Mouse (Mus musculus) limb, embryonic 11.5 days (tissue): ENCODE results near the gene Wdfy3. TPM values are rescaled to one million over a fixed set of nuclear protein-coding genes. Genes with fewer than 3 reads are reported as not detected.

Experiments used
- ATAC-seq: fragments of 200-750 bp; cut with Nextera tagmentation; 2 replicates; pipeline ENCODE4 v1.8.0; 2017; ENCODE audit warnings: low read depth; ENCODE audit not compliant: insufficient number of reproducible peaks, low FRiP score, low TSS enrichment
- DNase-seq: peaks from one replicate; pipeline ENCODE4 v3.0.0-alpha.2; 2015; ENCODE audit warnings: low spot score
- H3K27ac ChIP-seq: fragments of 300-500 bp; sonication (generic); replicated peaks from 2 replicates; pipeline ENCODE4 v1.5.1; 2014; ENCODE audit warnings: low read depth, mild to moderate bottlenecking, low read length
- H3K27me3 ChIP-seq: fragments of 300-500 bp; sonication (generic); 2 replicates; pipeline ENCODE4 v1.6.1; 2014; ENCODE audit warnings: mild to moderate bottlenecking, low read length, mixed read lengths; ENCODE audit not compliant: control insufficient read depth, insufficient read depth
- H3K36me3 ChIP-seq: fragments of 300-500 bp; sonication (generic); 2 replicates; pipeline ENCODE4 v1.6.1; 2014; ENCODE audit warnings: mild to moderate bottlenecking, low read length, moderate library complexity, mixed read lengths; ENCODE audit not compliant: control insufficient read depth, insufficient read depth
- H3K4me1 ChIP-seq: fragments of 300-500 bp; sonication (generic); 2 replicates; pipeline ENCODE4 v1.6.1; 2014; ENCODE audit warnings: low read length, mixed read lengths; ENCODE audit not compliant: control insufficient read depth, insufficient read depth
- H3K4me2 ChIP-seq: fragments of 300-500 bp; sonication (generic); 2 replicates; pipeline ENCODE4 v1.6.1; 2014; ENCODE audit warnings: low read depth, mild to moderate bottlenecking, moderate library complexity; ENCODE audit not compliant: severe bottlenecking
- H3K4me3 ChIP-seq: fragments of 300-500 bp; sonication (generic); 2 replicates; pipeline ENCODE4 v1.5.1; 2014; ENCODE audit warnings: low read depth, low read length
- H3K9ac ChIP-seq: fragments of 300-500 bp; sonication (generic); 2 replicates; pipeline ENCODE4 v1.6.1; 2014; ENCODE audit warnings: mild to moderate bottlenecking, low read length
- H3K9me3 ChIP-seq: fragments of 300-500 bp; sonication (generic); 2 replicates; pipeline ENCODE4 v1.6.1; 2016; ENCODE audit warnings: low read length; ENCODE audit not compliant: control insufficient read depth
- WGBS: fragments of 180-500 bp; shearing (Covaris S2); extraction: QIAGEN DNeasy Blood & Tissue Kit; methylation state at CpG from one replicate; pipeline ENCODE4 v1.1.7; 2014; 5-methylcytosine and 5-hydroxymethylcytosine counted together
- polyA plus RNA-seq: library from polyadenylated mRNA; unstranded; fragments of >200 nt; fragmentation: Nextera tagmentation; extraction: Ambion mirVana; gene quantifications from 2 replicates; pipeline ENCODE4 v1.2.1, GENCODE M21; 2014

The Wdfy3 gene
- polyA plus RNA-seq, 1 experiment from 2014 or later = 16.5 TPM

DNA sequence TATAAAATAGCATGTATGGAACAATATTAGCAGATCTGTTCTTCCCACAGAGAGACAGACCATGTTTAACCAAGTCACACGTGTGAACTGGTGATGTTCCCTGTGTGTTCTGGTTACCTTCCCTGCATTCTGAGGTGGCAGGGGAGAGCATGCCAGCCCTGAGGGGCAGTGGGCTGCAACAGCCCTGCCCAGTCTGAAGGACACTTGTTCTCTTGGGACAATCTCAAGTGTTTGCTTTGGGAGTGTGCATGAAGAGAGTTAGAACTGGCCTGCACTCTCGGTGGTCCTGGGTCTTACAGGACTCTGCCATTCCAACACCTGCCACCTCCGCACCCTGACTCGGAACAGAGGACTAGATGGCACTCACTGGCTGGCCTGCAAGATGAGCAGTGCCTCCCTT, 193.5 kb downstream of the Wdfy3 start:
- H3K36me3 ChIP-seq = peaks cover 11% of the 10 kb centered on the region; the same call in 1 of the 2 replicates
- no peaks in the 10 kb centered on the region for H3K4me1 ChIP-seq
- DNase-seq (no peak), ATAC-seq (no peak)
- H3K9me3 ChIP-seq = no peaks in the 10 kb centered on the region
- H3K4me3 ChIP-seq = no peak overlapping the region
- H3K9ac ChIP-seq = no peak overlapping the region
- H3K27me3 ChIP-seq = no peaks in the 10 kb centered on the region
- 91% methylated on average over 4 of the region's 4 CpGs for WGBS
- H3K4me2 ChIP-seq = no peak overlapping the region
- no peak overlapping the region for H3K27ac ChIP-seq

DNA sequence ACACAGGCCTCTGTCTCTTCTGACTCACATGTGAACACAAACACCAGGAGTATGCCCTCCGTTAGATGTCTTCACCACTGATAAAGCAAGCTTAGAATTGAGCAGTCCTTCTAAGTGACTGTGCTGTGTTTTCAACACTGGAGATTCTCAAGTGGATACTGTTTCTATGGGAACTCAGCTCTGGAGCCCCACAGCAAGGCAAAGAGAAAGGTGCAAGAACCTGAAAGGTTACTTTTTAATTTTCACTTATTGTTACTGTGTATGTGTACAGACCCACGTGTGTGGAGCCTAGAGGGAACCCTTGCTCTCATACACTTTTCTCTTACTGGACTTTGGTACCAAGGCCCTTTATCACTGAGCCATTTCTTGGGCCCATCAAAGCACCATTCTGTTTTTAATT, 203.0 kb downstream of the Wdfy3 start:
- DNase-seq = no peak
- Histone ChIP-seq H3K4me2 (no peak overlapping the region), H3K4me3 (no peak overlapping the region), H3K4me1 (no peaks in the 10 kb centered on the region), H3K9me3 (no peaks in the 10 kb centered on the region), H3K36me3 (peaks cover 28% of the 10 kb centered on the region), H3K27ac (no peak overlapping the region), H3K9ac (no peak overlapping the region), H3K27me3 (no peaks in the 10 kb centered on the region)
- 83% methylated on average over 2 of the region's 2 CpGs for WGBS
- ATAC-seq = no peak

DNA sequence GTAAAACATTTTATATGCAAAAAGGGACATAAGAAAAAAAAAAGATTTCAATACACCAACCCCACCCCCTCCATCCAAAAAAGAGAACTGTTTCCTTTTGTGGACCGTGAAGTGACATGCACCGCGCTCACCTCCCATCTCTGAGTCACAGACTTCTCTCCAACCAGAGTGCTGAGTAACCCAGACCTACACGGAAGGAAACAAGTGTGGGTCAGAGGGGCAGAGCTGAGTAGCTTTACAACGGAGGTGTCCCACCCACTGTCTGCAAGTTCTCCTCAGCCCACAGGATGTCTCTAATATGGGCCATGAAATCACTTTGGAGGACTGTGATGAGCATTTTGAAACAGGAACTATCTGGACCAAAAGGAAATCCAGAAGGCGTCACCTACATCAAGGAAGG, 205.8 kb downstream of the Wdfy3 start:
- peaks cover 22% of the 10 kb centered on the region for H3K36me3 ChIP-seq
- no peak overlapping the region for H3K4me2 ChIP-seq
- no peaks in the 10 kb centered on the region for H3K4me1 ChIP-seq
- ATAC-seq (no peak), DNase-seq (no peak)
- no peaks in the 10 kb centered on the region for H3K27me3 ChIP-seq
- no peak overlapping the region for H3K27ac ChIP-seq
- H3K9me3 ChIP-seq = no peaks in the 10 kb centered on the region
- WGBS = 92% methylated on average over 6 of the region's 6 CpGs
- no peak overlapping the region for H3K4me3 ChIP-seq
- no peak overlapping the region for H3K9ac ChIP-seq

DNA sequence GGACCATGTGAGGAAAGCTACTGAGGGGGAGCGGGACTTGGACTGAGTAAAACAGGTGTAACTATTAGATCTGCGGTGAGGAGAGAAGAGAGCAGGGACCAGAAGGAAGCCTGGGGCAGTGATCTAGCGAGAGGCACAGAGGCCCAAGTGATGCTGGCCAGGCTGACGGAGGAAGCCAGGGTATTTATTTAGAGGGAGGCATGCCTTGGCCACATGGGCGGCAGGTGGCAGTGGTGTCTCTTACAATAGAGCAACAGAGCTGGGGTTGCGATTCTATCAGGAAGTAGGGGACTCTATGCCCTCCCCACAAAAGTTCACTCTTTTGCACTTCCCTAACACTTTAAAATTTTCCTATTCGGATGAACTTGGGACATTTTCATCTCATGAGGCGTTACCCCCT, 207.1 kb downstream of the Wdfy3 start:
- DNase-seq (no peak), ATAC-seq (no peak)
- 86% methylated on average over 8 of the region's 8 CpGs for WGBS
- Histone ChIP-seq H3K27ac (no peak overlapping the region), H3K4me1 (no peaks in the 10 kb centered on the region), H3K27me3 (no peaks in the 10 kb centered on the region), H3K9me3 (no peaks in the 10 kb centered on the region), H3K4me2 (no peak overlapping the region), H3K36me3 (peaks cover 13% of the 10 kb centered on the region), H3K9ac (no peak overlapping the region), H3K4me3 (no peak overlapping the region)

DNA sequence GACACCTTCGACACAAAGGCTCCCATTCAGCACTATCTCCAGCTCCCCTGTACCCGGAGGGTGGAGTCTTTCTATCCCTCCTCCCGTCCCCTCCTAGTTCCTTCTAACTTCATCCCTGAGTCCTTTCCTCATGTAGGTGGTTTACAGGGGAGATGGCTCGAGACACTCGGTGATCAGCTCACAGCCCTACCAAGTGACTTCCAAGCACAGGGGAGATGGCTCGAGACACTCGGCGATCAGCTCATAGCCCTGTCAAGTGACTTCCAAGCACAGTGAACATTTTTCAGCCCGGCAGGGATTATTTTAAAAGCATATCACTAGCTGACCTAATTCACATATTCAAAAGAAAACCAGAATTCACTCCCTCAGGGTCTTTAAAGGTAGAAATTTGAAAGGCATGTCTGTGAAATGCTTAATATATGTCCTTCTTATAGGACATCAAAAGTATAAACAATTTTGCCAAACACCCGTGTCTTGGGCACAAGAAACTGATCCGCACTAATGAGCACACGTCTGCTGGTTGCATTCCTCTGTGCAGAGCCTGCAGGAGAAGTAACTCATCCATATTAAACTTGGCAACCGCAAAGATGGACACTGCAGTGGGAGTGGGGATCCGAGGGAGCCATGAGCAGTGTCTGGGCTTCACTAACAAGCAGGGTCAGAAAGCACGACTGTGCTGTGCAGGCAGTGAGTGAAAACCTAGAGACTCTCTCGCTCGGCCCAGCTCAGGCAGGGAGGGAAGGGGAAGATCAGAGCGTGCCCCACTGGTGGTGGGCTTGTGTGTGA, 207.7 kb downstream of the Wdfy3 start:
- Histone ChIP-seq H3K9me3 (no peaks in the 10 kb centered on the region), H3K4me3 (no peak overlapping the region), H3K4me2 (no peak overlapping the region), H3K27me3 (no peaks in the 10 kb centered on the region), H3K27ac (no peak overlapping the region), H3K4me1 (no peaks in the 10 kb centered on the region), H3K9ac (no peak overlapping the region), H3K36me3 (peaks cover 12% of the 10 kb centered on the region; the same call in 1 of the 2 replicates)
- no peak for ATAC-seq
- WGBS = 92% methylated on average over 18 of the region's 18 CpGs
- no peak for DNase-seq

DNA sequence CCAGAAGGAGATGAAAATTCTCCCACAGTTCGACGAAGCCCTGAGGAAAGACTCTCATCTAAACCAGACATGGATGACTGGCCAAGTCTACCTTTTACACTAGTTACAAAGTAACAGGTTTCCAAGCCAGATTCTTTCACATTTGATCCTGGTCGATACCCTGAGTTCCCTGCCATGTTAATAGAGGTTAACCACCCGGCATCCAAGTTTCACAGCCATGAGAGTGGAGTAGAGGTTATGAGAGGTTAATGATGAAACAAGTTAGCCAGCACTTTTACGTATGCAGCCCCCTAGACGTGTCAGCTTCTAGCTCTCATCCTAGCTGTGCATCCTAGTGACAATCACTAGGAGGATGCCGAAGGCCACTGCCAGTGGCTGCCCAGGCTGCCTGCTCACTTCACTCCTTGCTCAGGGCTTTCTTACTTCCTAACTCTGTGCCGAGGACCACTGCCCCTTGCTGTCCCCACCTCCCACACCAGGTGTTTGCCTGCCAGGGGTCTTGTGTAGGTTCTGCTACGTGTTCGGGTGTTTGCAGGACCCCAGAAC, 210.8 kb downstream of the Wdfy3 start:
- Histone ChIP-seq H3K4me2 (no peak overlapping the region), H3K27ac (no peak overlapping the region), H3K27me3 (no peaks in the 10 kb centered on the region), H3K36me3 (peaks cover 21% of the 10 kb centered on the region; the same call in 1 of the 2 replicates), H3K4me3 (no peak overlapping the region), H3K4me1 (no peaks in the 10 kb centered on the region), H3K9ac (no peak overlapping the region), H3K9me3 (no peaks in the 10 kb centered on the region)
- DNase-seq = no peak
- WGBS = 91% methylated on average over 10 of the region's 10 CpGs
- no peak for ATAC-seq

DNA sequence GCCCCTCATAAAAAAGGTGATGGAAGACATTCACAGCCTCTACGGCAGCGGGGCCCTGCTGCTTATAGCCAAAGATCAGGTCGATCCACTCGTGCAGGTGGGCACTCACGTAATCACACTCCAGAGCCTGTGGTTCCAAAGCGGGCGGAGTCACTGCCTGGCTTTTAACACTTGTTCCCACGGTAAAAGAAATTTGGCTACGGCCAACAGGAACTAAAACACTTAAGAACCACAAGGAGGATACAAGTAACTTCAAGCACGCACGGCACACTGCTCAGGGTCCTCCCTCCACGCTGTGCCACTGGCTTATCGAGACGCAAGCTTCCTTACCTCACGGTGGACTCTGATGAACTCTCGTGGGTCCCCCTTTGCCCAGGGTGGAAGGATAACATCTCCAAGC, 214.2 kb downstream of the Wdfy3 start:
- Histone ChIP-seq H3K9ac (no peak overlapping the region), H3K4me1 (no peaks in the 10 kb centered on the region), H3K4me2 (no peak overlapping the region), H3K36me3 (peaks cover 27% of the 10 kb centered on the region; the same call in 1 of the 2 replicates), H3K9me3 (no peaks in the 10 kb centered on the region), H3K27me3 (no peaks in the 10 kb centered on the region), H3K4me3 (no peak overlapping the region), H3K27ac (no peak overlapping the region)
- DNase-seq (no peak), ATAC-seq (no peak)
- WGBS = 92% methylated on average over 16 of the region's 16 CpGs

DNA sequence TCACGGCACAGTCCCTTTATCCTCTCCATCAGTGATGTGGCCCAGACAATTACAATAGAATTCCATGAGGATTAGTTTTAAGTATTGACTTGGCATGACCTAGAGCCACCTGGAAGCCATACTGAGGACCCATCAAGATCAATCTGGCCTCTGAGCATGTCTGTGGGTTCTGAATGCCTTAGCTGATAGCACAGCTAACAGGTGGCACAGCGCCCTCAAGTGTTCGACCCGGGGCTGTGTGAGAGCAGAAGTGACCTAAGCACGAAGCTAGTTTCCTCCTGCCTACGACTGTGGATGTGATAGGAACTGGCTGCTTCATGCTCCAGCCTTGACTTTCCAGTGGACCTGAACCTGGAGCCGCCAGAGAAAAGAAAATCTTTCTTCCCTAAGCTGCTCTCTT, 215.1 kb downstream of the Wdfy3 start:
- no peaks in the 10 kb centered on the region for H3K9me3 ChIP-seq
- 90% methylated on average over 7 of the region's 7 CpGs for WGBS
- H3K27ac ChIP-seq = no peak overlapping the region
- ATAC-seq (no peak), DNase-seq (no peak)
- H3K4me1 ChIP-seq = no peaks in the 10 kb centered on the region
- H3K4me3 ChIP-seq = no peak overlapping the region
- no peak overlapping the region for H3K9ac ChIP-seq
- no peak overlapping the region for H3K4me2 ChIP-seq
- H3K27me3 ChIP-seq = no peaks in the 10 kb centered on the region
- H3K36me3 ChIP-seq = peaks cover 25% of the 10 kb centered on the region; the same call in 1 of the 2 replicates
